In the genomic region with DNA sequence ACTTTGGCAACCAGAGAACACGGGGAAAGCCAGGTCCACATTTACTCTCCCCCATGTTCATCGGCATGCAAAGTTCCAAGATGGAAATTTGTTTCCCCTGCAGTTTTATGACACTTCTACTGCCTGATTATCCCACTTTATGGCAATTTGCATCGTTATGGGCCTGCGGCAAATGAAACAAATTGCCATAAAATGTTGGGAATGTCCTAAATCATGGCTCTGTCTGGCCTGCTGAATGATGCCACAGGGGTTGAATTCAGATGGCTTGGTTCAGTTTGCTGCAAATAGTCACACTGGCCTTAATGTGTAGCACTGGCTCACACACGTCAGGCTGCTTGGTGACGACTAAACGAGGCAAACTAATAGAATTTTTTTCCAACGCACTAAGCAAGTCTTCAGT, we compare ENCODE assay signal across 26 mouse cellular contexts.
DNase-seq lines count a peak whose midpoint lies in the region; ATAC-seq lines count a peak whose summit lies in the region.
"Had no signal": no experiment of that assay in that cellular context is flagged by ENCODE, and none has a peak within 500 bp of the region (broad histone marks: within the 10 kb centered on the region; RNA-seq: fewer than 3 reads in every experiment).

No protein-coding gene starts in this region.

- no peaks in the 10 kb centered on the region for H3K4me1 ChIP-seq in limb, embryonic 11.5 days (ENCODE audit: control insufficient read depth, insufficient read depth, low read length)
- H3K4me1 ChIP-seq in limb, embryonic 10.5 days, result 0 out of 2 replicates have a peak, but pooled peaks cover 9% of the 10 kb centered on the region
- H3K4me1 ChIP-seq in neural tube, embryonic 13.5 days (replicated peaks), result peaks cover 12% of the 10 kb centered on the region
- peaks cover 7% of the 10 kb centered on the region; the same call in 1 of the 2 replicates for H3K4me1 ChIP-seq in neural tube, embryonic 15.5 days
- no peaks in the 10 kb centered on the region for H3K4me1 ChIP-seq in forebrain, embryonic 15.5 days
- H3K4me1 ChIP-seq: forebrain, embryonic 10.5 days; heart, embryonic 12.5 days; heart, embryonic 15.5 days; hindbrain, embryonic 10.5 days had no signal

- DNase-seq in limb, embryonic 11.5 days (ENCODE audit: low spot score), result peak; percentile 22
- no peak for DNase-seq in limb, embryonic 10.5 days (ENCODE audit: low spot score)
- DNase-seq in neural tube, embryonic 10.5 days (ENCODE audit: extremely low spot score, low spot score), result no peak
- DNase-seq: adrenal gland, postnatal 10 days; adrenal gland, postnatal 36 days; B cell, adult 2 months; cerebellum, adult 18-20 months; cerebellum, adult 9-10 months; cerebellum, postnatal 14 days; forebrain, postnatal 0 days; gastrocnemius, postnatal 25 days; heart, adult 18-20 months; heart, postnatal 10 days; heart, postnatal 36 days had no signal

- no peak for ATAC-seq in limb, embryonic 11.5 days (ENCODE audit: insufficient number of reproducible peaks, low FRiP score, low TSS enrichment, low read depth)
- peak; percentile 56; the same call in 1 of the 2 replicates for ATAC-seq in neural tube, embryonic 13.5 days (ENCODE audit: low read depth)
- peak; percentile 76 for ATAC-seq in neural tube, embryonic 15.5 days (ENCODE audit: low FRiP score)
- ATAC-seq in forebrain, embryonic 15.5 days (replicated peaks), result no peak
- ATAC-seq: forebrain, embryonic 13.5 days; forebrain, postnatal 0 days; Patski had no signal

- H3K27ac ChIP-seq in limb, embryonic 11.5 days (replicated peaks; ENCODE audit: low read depth, low read length), result no peak overlapping the region
- H3K27ac ChIP-seq in limb, embryonic 10.5 days, result no peak overlapping the region
- H3K27ac ChIP-seq in neural tube, embryonic 13.5 days (replicated peaks), result no peak overlapping the region
- H3K27ac ChIP-seq in neural tube, embryonic 15.5 days (replicated peaks), result no peak overlapping the region
- no peak overlapping the region for H3K27ac ChIP-seq in forebrain, embryonic 15.5 days (replicated peaks)
- H3K27ac ChIP-seq: forebrain, embryonic 10.5 days; forebrain, embryonic 13.5 days; heart, embryonic 15.5 days; hindbrain, embryonic 10.5 days; hindbrain, embryonic 14.5 days had no signal

- H3K9me3 ChIP-seq in limb, embryonic 11.5 days (ENCODE audit: control insufficient read depth, low read length), result no peaks in the 10 kb centered on the region
- no peaks in the 10 kb centered on the region for H3K9me3 ChIP-seq in limb, embryonic 10.5 days (replicated peaks)
- no peaks in the 10 kb centered on the region for H3K9me3 ChIP-seq in neural tube, embryonic 13.5 days
- no peaks in the 10 kb centered on the region for H3K9me3 ChIP-seq in neural tube, embryonic 15.5 days (replicated peaks)
- no peaks in the 10 kb centered on the region for H3K9me3 ChIP-seq in forebrain, embryonic 15.5 days
- H3K9me3 ChIP-seq: forebrain, embryonic 10.5 days; forebrain, embryonic 13.5 days; G1E; heart, embryonic 12.5 days; heart, embryonic 15.5 days; hindbrain, embryonic 10.5 days had no signal

- H3K4me2 ChIP-seq in limb, embryonic 11.5 days (ENCODE audit: low read depth, severe bottlenecking), result no peak overlapping the region
- no peak overlapping the region for H3K4me2 ChIP-seq in neural tube, embryonic 13.5 days
- H3K4me2 ChIP-seq in neural tube, embryonic 15.5 days, result no peak overlapping the region
- H3K4me2 ChIP-seq in forebrain, embryonic 15.5 days (replicated peaks), result no peak overlapping the region
- H3K4me2 ChIP-seq: forebrain, embryonic 13.5 days; heart, embryonic 12.5 days; heart, embryonic 15.5 days; hindbrain, embryonic 14.5 days had no signal

- 40% methylated on average over 8 of the region's 8 CpGs for WGBS in limb, embryonic 11.5 days
- 64% methylated on average over 8 of the region's 8 CpGs for WGBS in limb, embryonic 10.5 days
- 39% methylated on average over 8 of the region's 8 CpGs for WGBS in neural tube, embryonic 13.5 days
- 32% methylated on average over 8 of the region's 8 CpGs for WGBS in neural tube, embryonic 15.5 days
- WGBS in forebrain, embryonic 15.5 days, result 74% methylated on average over 8 of the region's 8 CpGs

- H3K4me3 ChIP-seq in limb, embryonic 11.5 days (ENCODE audit: low read depth, low read length), result no peak overlapping the region
- H3K4me3 ChIP-seq in limb, embryonic 10.5 days, result no peak overlapping the region
- H3K4me3 ChIP-seq in neural tube, embryonic 13.5 days, result no peak overlapping the region
- H3K4me3 ChIP-seq in neural tube, embryonic 15.5 days (replicated peaks), result no peak overlapping the region
- H3K4me3 ChIP-seq in forebrain, embryonic 15.5 days, result no peak overlapping the region
- H3K4me3 ChIP-seq: forebrain, embryonic 10.5 days; forebrain, embryonic 13.5 days; heart, embryonic 12.5 days; heart, embryonic 15.5 days; hindbrain, embryonic 10.5 days had no signal

- no peak overlapping the region for H3K9ac ChIP-seq in limb, embryonic 11.5 days (ENCODE audit: low read length)
- no peak overlapping the region for H3K9ac ChIP-seq in neural tube, embryonic 13.5 days
- no peak overlapping the region for H3K9ac ChIP-seq in neural tube, embryonic 15.5 days (replicated peaks)
- H3K9ac ChIP-seq in forebrain, embryonic 15.5 days (replicated peaks), result no peak overlapping the region
- H3K9ac ChIP-seq: forebrain, embryonic 13.5 days; forebrain, postnatal 0 days; heart, embryonic 12.5 days; heart, embryonic 15.5 days; hindbrain, embryonic 14.5 days had no signal

- no peaks in the 10 kb centered on the region for H3K36me3 ChIP-seq in limb, embryonic 11.5 days (ENCODE audit: control insufficient read depth, insufficient read depth, low read length)
- no peaks in the 10 kb centered on the region for H3K36me3 ChIP-seq in limb, embryonic 10.5 days
- no peaks in the 10 kb centered on the region for H3K36me3 ChIP-seq in neural tube, embryonic 13.5 days
- H3K36me3 ChIP-seq in neural tube, embryonic 15.5 days, result no peaks in the 10 kb centered on the region
- no peaks in the 10 kb centered on the region for H3K36me3 ChIP-seq in forebrain, embryonic 15.5 days
- H3K36me3 ChIP-seq: forebrain, embryonic 10.5 days; G1E; heart, embryonic 12.5 days; heart, embryonic 15.5 days; hindbrain, embryonic 10.5 days had no signal

- H3K27me3 ChIP-seq in limb, embryonic 11.5 days (ENCODE audit: control insufficient read depth, insufficient read depth, low read length), result no peaks in the 10 kb centered on the region
- no peaks in the 10 kb centered on the region for H3K27me3 ChIP-seq in limb, embryonic 10.5 days (ENCODE audit: low read depth, poor library complexity, severe bottlenecking)
- no peaks in the 10 kb centered on the region for H3K27me3 ChIP-seq in neural tube, embryonic 13.5 days
- H3K27me3 ChIP-seq in neural tube, embryonic 15.5 days (replicated peaks), result no peaks in the 10 kb centered on the region
- no peaks in the 10 kb centered on the region for H3K27me3 ChIP-seq in forebrain, embryonic 15.5 days
- H3K27me3 ChIP-seq: CH12.LX; forebrain, embryonic 13.5 days; heart, embryonic 12.5 days; heart, embryonic 15.5 days had no signal

Comparison
In these comparisons a context has a peak if more than half of its experiments do, and no peak if none do; other contexts are left out.
1. ATAC-seq: peak in neural tube, embryonic 13.5 days (single experiment) and neural tube, embryonic 15.5 days (single experiment); none in limb, embryonic 11.5 days (single experiment) and forebrain, embryonic 15.5 days (single experiment).